Mouse (Mus musculus) neural tube, embryonic 14.5 days (tissue): ENCODE data around the gene Hist1h2af. TPM values are rescaled to one million over a fixed set of nuclear protein-coding genes. Genes with fewer than 3 reads are reported as not detected.
"Not testable (repeated sequence)": the region's sequence is repeated elsewhere in the genome, so short reads cannot be mapped to it uniquely, and the experiment has no call there.

ENCODE experiments used
- ATAC-seq: fragments of 200-750 bp; cut with Nextera tagmentation; 2 replicates; pipeline ENCODE4 v1.8.0; 2017; ENCODE audit warnings: low read depth, mild to moderate bottlenecking, moderate TSS enrichment, moderate library complexity
- H3K27ac ChIP-seq: fragments of 300-500 bp; sonication (generic); 2 replicates; pipeline ENCODE4 v1.5.1; 2014; ENCODE audit warnings: low read depth, mild to moderate bottlenecking, control low read depth, low read length, moderate library complexity, mixed read lengths
- H3K27me3 ChIP-seq: fragments of 300-500 bp; sonication (generic); 2 replicates; pipeline ENCODE4 v1.6.1; 2014; ENCODE audit warnings: low read length; ENCODE audit not compliant: control insufficient read depth, insufficient read depth
- H3K36me3 ChIP-seq: fragments of 300-500 bp; sonication (generic); 2 replicates; pipeline ENCODE4 v1.6.1; 2014; ENCODE audit warnings: low read length, mixed read lengths; ENCODE audit not compliant: control insufficient read depth, insufficient read depth
- H3K4me1 ChIP-seq: fragments of 300-500 bp; sonication (generic); 2 replicates; pipeline ENCODE4 v1.6.1; 2014; ENCODE audit warnings: low read length; ENCODE audit not compliant: control insufficient read depth, insufficient read depth
- H3K4me2 ChIP-seq: fragments of 300-500 bp; sonication (generic); 2 replicates; pipeline ENCODE4 v1.6.1; 2014; ENCODE audit warnings: mild to moderate bottlenecking, low read depth, low read length, control low read depth
- H3K4me3 ChIP-seq: fragments of 300-500 bp; sonication (generic); 2 replicates; pipeline ENCODE4 v1.5.1; 2014; ENCODE audit warnings: low read depth, low read length, control low read depth, mixed read lengths
- H3K9ac ChIP-seq: fragments of 300-500 bp; sonication (generic); replicated peaks from 2 replicates; pipeline ENCODE4 v1.6.1; 2014; ENCODE audit warnings: low read depth, mild to moderate bottlenecking, control low read depth, low read length, mixed read lengths
- H3K9me3 ChIP-seq: fragments of 300-500 bp; sonication (generic); 2 replicates; pipeline ENCODE4 v1.6.1; 2016; ENCODE audit warnings: low read length; ENCODE audit not compliant: control insufficient read depth
- WGBS: fragments of 180-500 bp; shearing (Covaris S2); extraction: QIAGEN DNeasy Blood & Tissue Kit; methylation state at CpG from one replicate; pipeline ENCODE4 v1.1.7; 2014; 5-methylcytosine and 5-hydroxymethylcytosine counted together
- polyA plus RNA-seq: library from polyadenylated mRNA; unstranded; fragments of >200 nt; fragmentation: Nextera tagmentation; extraction: Ambion mirVana; gene quantifications from 2 replicates; pipeline ENCODE4 v1.2.1, GENCODE M21; 2014

Gene Hist1h2af
- polyA plus RNA-seq, 1 experiment from 2014 or later: not detected

- no peaks in the 10 kb centered on the region for H3K27me3 ChIP-seq
- no peaks in the 10 kb centered on the region for H3K9me3 ChIP-seq
- H3K4me2 ChIP-seq: peak overlapping the region; percentile 70
- ATAC-seq: peak; percentile 22; the same call in 1 of the 2 replicates
- under 1% methylated on average over 20 of the region's 20 CpGs for WGBS
- peaks cover 31% of the 10 kb centered on the region for H3K4me1 ChIP-seq
- peak overlapping the region; percentile 42 for H3K4me3 ChIP-seq
- peak overlapping the region; percentile 78 for H3K9ac ChIP-seq
- H3K27ac ChIP-seq: peak overlapping the region; percentile 96
- H3K36me3 ChIP-seq: no peaks in the 10 kb centered on the region
Observed at GRCm38 (mm10) chr13:23530181-23530900, 3.4 kb upstream of the Hist1h2af start.

- Histone ChIP-seq H3K9me3 (no peaks in the 10 kb centered on the region), H3K4me3 (peak within 1 kb of the TSS; percentile 42), H3K27ac (peak within 1 kb of the TSS; percentile 96), H3K4me2 (peak within 1 kb of the TSS; percentile 70), H3K27me3 (no peaks in the 10 kb centered on the region), H3K4me1 (peaks cover 35% of the 10 kb centered on the region), H3K9ac (peak within 1 kb of the TSS; percentile 78), H3K36me3 (no peaks in the 10 kb centered on the region)
- peak; percentile 89 for ATAC-seq
- under 1% methylated on average over 58 of the region's 70 CpGs for WGBS
Observed at GRCm38 (mm10) chr13:23530901-23531875, 2.5 kb upstream of the Hist1h2af start, which contains the start of gene Hist1h4h. Gene Hist1h4h (plus strand): TSS chr13:23531050.

- Histone ChIP-seq H3K9ac (peak overlapping the region; percentile 64; the same call in 1 of the 2 replicates), H3K4me1 (peaks cover 31% of the 10 kb centered on the region), H3K9me3 (no peaks in the 10 kb centered on the region), H3K27ac (peak overlapping the region; percentile 96; the same call in 1 of the 2 replicates), H3K27me3 (no peaks in the 10 kb centered on the region), H3K4me3 (peak overlapping the region; percentile 42), H3K4me2 (peak overlapping the region; percentile 70), H3K36me3 (no peaks in the 10 kb centered on the region)
- WGBS: 27% methylated on average over 9 of the region's 9 CpGs
- no peak for ATAC-seq
Observed at GRCm38 (mm10) chr13:23532262-23533075, 1.2 kb upstream of the Hist1h2af start.

- peak overlapping the region; percentile 70 for H3K4me2 ChIP-seq
- H3K4me1 ChIP-seq: peaks cover 31% of the 10 kb centered on the region
- no peak for ATAC-seq
- H3K9ac ChIP-seq: no peak overlapping the region; the same call in 1 of the 2 replicates
- H3K27me3 ChIP-seq: no peaks in the 10 kb centered on the region
- no peaks in the 10 kb centered on the region for H3K36me3 ChIP-seq
- H3K4me3 ChIP-seq: peak overlapping the region; percentile 40
- under 1% methylated on average over 15 of the region's 15 CpGs for WGBS
- H3K9me3 ChIP-seq: no peaks in the 10 kb centered on the region
- peak overlapping the region; percentile 39 for H3K27ac ChIP-seq
Observed at GRCm38 (mm10) chr13:23534368-23535131, 844 bp downstream of the Hist1h2af start.

- under 1% methylated on average over 32 of the region's 62 CpGs for WGBS
- H3K27ac ChIP-seq: peak within 1 kb of the TSS; percentile 39
- peak within 1 kb of the TSS; percentile 40 for H3K4me3 ChIP-seq
- H3K36me3 ChIP-seq, H3K27me3 ChIP-seq, H3K9ac ChIP-seq, H3K9me3 ChIP-seq: not testable (repeated sequence)
- H3K4me1 ChIP-seq: peaks cover 27% of the 10 kb centered on the region
- peak within 1 kb of the TSS; percentile 70 for H3K4me2 ChIP-seq
- ATAC-seq: peak; percentile 90
Observed at GRCm38 (mm10) chr13:23535137-23536075, 1.7 kb downstream of the Hist1h2af start, which contains the start of gene Hist1h3g. Gene Hist1h3g (plus strand): TSS chr13:23535422.

- Histone ChIP-seq H3K27me3 (no peaks in the 10 kb centered on the region), H3K4me2 (peak overlapping the region; percentile 70), H3K4me3 (peak overlapping the region; percentile 40), H3K4me1 (peaks cover 27% of the 10 kb centered on the region), H3K27ac (no peak overlapping the region), H3K36me3 (no peaks in the 10 kb centered on the region), H3K9me3 (no peaks in the 10 kb centered on the region), H3K9ac (no peak overlapping the region)
- WGBS: 20% methylated on average over 7 of the region's 7 CpGs
- ATAC-seq: no peak
Observed at GRCm38 (mm10) chr13:23536076-23536822, 2.5 kb downstream of the Hist1h2af start.
